Mouse (Mus musculus) limb, embryonic 13.5 days (tissue): ENCODE results near the gene Bik. TPM values are rescaled to one million over a fixed set of nuclear protein-coding genes. Genes with fewer than 3 reads are reported as not detected.

ENCODE experiments used
- ATAC-seq: fragments of 200-750 bp; cut with Nextera tagmentation; 2 replicates; pipeline ENCODE4 v1.8.0; 2017; ENCODE audit warnings: low read depth, moderate number of reproducible peaks, moderate TSS enrichment; ENCODE audit not compliant: low FRiP score
- H3K27ac ChIP-seq: fragments of 300-500 bp; sonication (generic); 2 replicates; pipeline ENCODE4 v1.5.1; 2015; ENCODE audit warnings: inconsistent platforms, mild to moderate bottlenecking, moderate library complexity
- H3K27me3 ChIP-seq: fragments of 300-500 bp; sonication (generic); 2 replicates; pipeline ENCODE4 v1.6.1; 2015; ENCODE audit warnings: mild to moderate bottlenecking, inconsistent platforms
- H3K36me3 ChIP-seq: fragments of 300-500 bp; sonication (generic); 2 replicates; pipeline ENCODE4 v1.6.1; 2015; ENCODE audit warnings: inconsistent platforms, mild to moderate bottlenecking, moderate library complexity
- H3K4me1 ChIP-seq: fragments of 300-500 bp; sonication (generic); 2 replicates; pipeline ENCODE4 v1.6.1; 2015; ENCODE audit warnings: inconsistent platforms
- H3K4me2 ChIP-seq: fragments of 300-500 bp; sonication (generic); replicated peaks from 2 replicates; pipeline ENCODE4 v1.6.1; 2015; ENCODE audit warnings: inconsistent platforms, mild to moderate bottlenecking, moderate library complexity
- H3K4me3 ChIP-seq: fragments of 300-500 bp; sonication (generic); 2 replicates; pipeline ENCODE4 v1.5.1; 2015; ENCODE audit warnings: moderate library complexity, mild to moderate bottlenecking, inconsistent platforms
- H3K9ac ChIP-seq: fragments of 300-500 bp; sonication (generic); 2 replicates; pipeline ENCODE4 v1.6.1; 2015; ENCODE audit warnings: mild to moderate bottlenecking, inconsistent platforms
- H3K9me3 ChIP-seq: fragments of 300-500 bp; sonication (generic); 2 replicates; pipeline ENCODE4 v1.6.1; 2016; ENCODE audit warnings: inconsistent platforms
- WGBS: fragments of 180-500 bp; shearing (Covaris S2); methylation state at CpG from one replicate; pipeline ENCODE4 v1.1.7; 2015; 5-methylcytosine and 5-hydroxymethylcytosine counted together
- polyA plus RNA-seq: library from polyadenylated mRNA; unstranded; fragments of >200 nt; fragmentation: Nextera tagmentation; extraction: Ambion mirVana; gene quantifications from 2 replicates; pipeline ENCODE4 v1.2.1, GENCODE M21; 2015

Gene Bik
- polyA plus RNA-seq, 1 experiment from 2014 or later = 3.5 TPM

DNA sequence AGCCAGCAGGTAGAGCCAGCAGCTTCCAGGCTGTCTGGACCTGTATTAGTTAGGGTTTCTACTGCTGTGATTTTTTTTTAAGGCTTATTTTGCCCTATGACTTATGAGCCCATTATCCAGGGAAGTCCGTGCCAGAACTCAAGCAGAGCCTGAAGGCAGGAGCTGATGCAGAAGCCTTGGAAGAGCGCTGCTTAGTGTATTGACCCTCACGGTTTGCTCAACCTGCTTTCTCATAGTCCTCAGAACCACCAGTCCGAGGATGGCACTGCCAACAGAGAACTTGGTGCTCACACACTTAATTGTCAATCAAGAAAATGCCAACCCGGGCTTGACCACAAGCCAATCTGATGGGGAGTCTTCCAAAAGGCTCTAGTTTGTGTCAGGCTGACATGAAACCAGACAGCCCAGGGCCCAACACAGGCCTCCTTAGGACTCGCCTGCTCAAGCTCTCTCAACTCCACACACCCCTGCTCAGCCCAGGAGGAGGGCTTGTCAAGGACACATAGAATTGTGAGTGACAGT, 5.7 kb upstream of the Bik start:
- peaks cover 11% of the 10 kb centered on the region; the same call in 1 of the 2 replicates for H3K4me1 ChIP-seq
- ATAC-seq = no peak
- H3K4me3 ChIP-seq = no peak overlapping the region
- H3K9me3 ChIP-seq = no peaks in the 10 kb centered on the region
- no peak overlapping the region for H3K27ac ChIP-seq
- H3K36me3 ChIP-seq = no peaks in the 10 kb centered on the region
- no peak overlapping the region for H3K9ac ChIP-seq
- peaks cover 30% of the 10 kb centered on the region for H3K27me3 ChIP-seq
- H3K4me2 ChIP-seq = no peak overlapping the region
- 84% methylated on average over 6 of the region's 6 CpGs for WGBS

DNA sequence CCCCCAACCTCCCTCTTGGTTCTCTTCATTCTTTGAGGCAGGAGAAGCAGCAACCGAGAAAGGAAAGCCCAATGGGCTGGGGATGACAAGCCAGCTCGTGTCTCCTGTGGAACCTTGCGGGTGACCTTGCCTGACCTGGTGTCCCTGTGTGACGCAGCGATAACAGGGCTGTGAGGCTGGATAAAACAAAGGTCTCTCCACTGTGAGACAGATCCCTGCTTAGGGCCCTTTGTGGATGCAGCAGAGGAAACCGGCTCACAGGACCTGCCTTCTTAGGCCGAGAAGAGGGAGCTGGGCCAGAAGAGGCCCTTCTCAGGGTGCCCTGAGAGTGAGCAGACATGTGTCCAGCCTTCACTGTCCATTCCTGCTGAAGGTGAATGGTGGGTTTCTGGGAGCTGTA, 3.5 kb upstream of the Bik start:
- WGBS = 47% methylated on average over 7 of the region's 7 CpGs
- Histone ChIP-seq H3K9ac (peak overlapping the region; percentile 19; the same call in 1 of the 2 replicates), H3K27me3 (peaks cover 52% of the 10 kb centered on the region), H3K27ac (no peak overlapping the region), H3K9me3 (no peaks in the 10 kb centered on the region), H3K4me2 (no peak overlapping the region), H3K4me1 (peaks cover 20% of the 10 kb centered on the region), H3K36me3 (no peaks in the 10 kb centered on the region), H3K4me3 (no peak overlapping the region)
- ATAC-seq = no peak

DNA sequence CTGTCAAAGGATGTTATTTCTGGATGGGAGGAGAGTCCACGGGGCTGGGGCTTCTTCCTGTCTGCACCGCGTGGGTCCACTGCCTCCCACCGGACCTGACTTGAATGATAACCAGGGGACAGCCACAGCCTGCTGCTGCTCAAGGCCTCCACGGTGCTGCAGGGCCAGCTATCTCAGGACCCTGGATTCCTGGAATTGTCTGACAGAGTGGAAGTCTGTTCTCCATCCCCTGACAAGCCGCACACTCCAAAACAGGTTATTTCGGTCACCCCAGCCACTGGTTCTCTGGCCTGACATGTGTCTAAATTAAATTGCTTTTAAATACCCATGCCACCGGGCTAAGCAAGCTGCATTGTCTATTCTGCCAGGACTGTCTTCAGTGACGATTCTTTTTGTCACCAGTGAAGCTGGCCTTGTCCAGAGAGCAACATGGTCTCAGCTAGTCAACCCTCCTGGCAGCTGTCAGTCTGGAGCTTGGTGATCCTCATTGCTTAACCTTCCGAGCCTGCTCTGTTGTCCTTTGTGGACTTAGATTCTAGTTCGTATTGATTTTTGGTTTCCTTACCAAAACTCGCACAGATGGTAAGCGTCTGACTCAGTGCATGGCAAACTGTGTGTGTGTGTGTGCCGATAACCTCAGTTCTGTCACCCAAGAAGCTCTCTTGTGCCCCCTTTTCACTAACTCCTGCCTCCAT, 2.9 kb upstream of the Bik start:
- Histone ChIP-seq H3K27ac (no peak overlapping the region), H3K9me3 (no peaks in the 10 kb centered on the region), H3K4me2 (no peak overlapping the region), H3K9ac (peak overlapping the region; percentile 19; the same call in 1 of the 2 replicates), H3K27me3 (peaks cover 58% of the 10 kb centered on the region), H3K4me3 (no peak overlapping the region), H3K4me1 (peaks cover 19% of the 10 kb centered on the region), H3K36me3 (no peaks in the 10 kb centered on the region)
- 70% methylated on average over 14 of the region's 14 CpGs for WGBS
- no peak for ATAC-seq

DNA sequence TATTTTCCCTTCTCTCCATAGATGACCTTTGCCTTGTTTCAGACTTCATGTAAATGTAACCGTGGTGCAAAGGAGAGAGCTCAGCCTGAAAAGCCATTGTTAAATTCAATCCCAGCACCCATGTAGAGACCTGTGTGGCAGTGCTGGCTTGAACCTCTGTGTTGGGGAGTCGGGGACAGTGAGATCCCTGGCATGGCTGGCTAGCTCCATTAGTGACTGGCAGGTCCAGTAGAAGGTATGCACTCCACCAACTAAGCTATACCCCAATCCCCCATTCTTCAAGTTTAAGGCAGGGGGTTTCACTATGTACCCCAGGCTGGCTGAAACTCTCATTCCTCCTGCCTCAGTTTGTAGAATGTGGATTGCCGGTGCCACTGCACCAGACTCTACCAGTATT, 2.3 kb upstream of the Bik start:
- Histone ChIP-seq H3K4me3 (no peak overlapping the region), H3K36me3 (no peaks in the 10 kb centered on the region), H3K4me2 (no peak overlapping the region), H3K27ac (no peak overlapping the region), H3K9ac (no peak overlapping the region), H3K27me3 (peaks cover 64% of the 10 kb centered on the region), H3K9me3 (no peaks in the 10 kb centered on the region), H3K4me1 (peaks cover 19% of the 10 kb centered on the region)
- no peak for ATAC-seq
- WGBS = 87% methylated on average over 3 of the region's 3 CpGs

DNA sequence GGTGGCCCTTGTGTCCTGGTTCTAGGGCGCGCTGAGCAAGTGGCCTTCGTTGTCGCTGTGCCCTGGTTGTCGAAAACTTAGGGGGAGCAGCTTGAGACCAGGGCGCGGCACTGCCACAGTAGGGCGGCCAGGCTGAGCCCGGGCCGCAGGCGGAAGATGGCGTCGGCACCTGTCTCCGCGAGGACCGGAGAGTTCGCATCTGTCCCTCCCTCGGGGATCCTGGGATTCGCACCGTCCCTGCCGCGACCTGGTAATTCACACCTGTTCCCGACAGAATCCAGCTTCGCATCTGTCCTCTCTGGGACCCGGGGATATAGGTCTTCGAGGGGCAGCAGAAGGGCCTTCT, 403 bp downstream of the Bik start:
- no peak for ATAC-seq
- Histone ChIP-seq H3K4me1 (peaks cover 19% of the 10 kb centered on the region), H3K9me3 (no peaks in the 10 kb centered on the region), H3K4me3 (peak overlapping the region; percentile 53), H3K4me2 (peak overlapping the region; percentile 94), H3K9ac (peak overlapping the region; percentile 62), H3K27me3 (peaks cover 79% of the 10 kb centered on the region), H3K36me3 (no peaks in the 10 kb centered on the region), H3K27ac (no peak overlapping the region)
- 1% methylated on average over 26 of the region's 26 CpGs for WGBS

DNA sequence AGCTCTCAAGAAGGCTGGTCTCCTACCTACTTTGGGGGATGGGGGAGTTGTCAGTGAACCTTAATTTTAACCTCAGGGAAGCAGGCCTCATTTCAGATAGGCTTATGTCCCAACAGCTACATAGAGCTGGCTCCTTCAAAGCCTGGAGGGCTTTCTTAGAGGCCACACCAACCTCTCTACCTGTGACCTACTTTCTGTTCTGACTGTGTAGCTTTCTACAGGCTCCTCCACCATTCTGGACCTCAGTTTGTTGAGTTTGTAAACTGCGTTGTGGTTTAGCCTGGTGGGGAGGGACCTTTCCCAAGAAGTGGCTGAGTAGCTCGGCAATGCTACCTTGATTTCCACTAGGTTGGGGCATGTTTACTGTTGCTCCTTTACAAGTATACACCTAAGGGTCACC, 1.1 kb downstream of the Bik start:
- H3K9ac ChIP-seq = no peak overlapping the region
- WGBS = 65% methylated on average over 2 of the region's 2 CpGs
- no peak for ATAC-seq
- no peaks in the 10 kb centered on the region for H3K36me3 ChIP-seq
- H3K27me3 ChIP-seq = peaks cover 79% of the 10 kb centered on the region
- H3K9me3 ChIP-seq = no peaks in the 10 kb centered on the region
- H3K27ac ChIP-seq = no peak overlapping the region
- H3K4me1 ChIP-seq = peaks cover 19% of the 10 kb centered on the region
- peak overlapping the region; percentile 94; the same call in 1 of the 2 replicates for H3K4me2 ChIP-seq
- no peak overlapping the region for H3K4me3 ChIP-seq

DNA sequence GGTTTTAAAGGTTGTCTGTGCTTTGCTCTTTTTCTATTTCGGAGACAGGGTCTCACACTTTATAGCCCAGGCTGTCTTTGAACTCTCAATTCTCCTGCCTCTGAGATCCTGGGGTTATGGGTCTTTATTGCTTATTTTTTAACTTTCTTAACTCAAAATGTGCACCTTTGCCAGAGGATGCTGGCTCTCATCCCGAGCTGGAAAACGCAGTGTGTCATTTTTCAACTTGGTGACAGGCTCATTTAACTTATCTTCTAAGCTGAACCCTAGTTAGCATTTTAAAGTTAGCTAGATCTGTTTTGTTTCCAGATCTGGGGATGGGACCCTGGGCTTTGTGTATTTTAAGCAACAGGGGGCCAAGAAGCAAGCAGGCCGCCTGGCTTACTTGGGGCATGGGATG, 2.2 kb downstream of the Bik start:
- Histone ChIP-seq H3K4me2 (no peak overlapping the region), H3K36me3 (no peaks in the 10 kb centered on the region), H3K4me1 (peaks cover 19% of the 10 kb centered on the region), H3K9me3 (no peaks in the 10 kb centered on the region), H3K27me3 (peaks cover 70% of the 10 kb centered on the region), H3K4me3 (no peak overlapping the region), H3K9ac (no peak overlapping the region), H3K27ac (no peak overlapping the region)
- 55% methylated on average over 4 of the region's 4 CpGs for WGBS
- ATAC-seq = no peak

DNA sequence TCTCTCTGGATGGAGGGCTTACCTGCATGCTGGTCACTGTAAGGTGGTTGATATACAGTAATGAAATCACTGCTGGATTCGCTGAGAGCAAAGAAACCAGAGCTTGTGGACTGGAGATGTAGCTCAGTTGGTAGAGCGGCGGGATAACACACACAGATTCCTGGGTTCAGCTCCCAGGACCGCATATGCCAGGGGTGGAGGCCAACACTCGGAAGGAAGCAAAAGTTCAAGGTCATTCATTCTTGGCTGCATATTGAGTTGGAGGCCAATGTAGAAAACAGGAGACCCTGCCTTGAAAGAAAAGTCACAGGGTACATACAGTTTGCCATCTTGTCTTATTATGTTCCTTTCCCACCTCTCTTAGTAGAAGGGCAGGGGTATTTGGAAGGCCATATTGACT, 3.1 kb downstream of the Bik start:
- Histone ChIP-seq H3K9ac (no peak overlapping the region), H3K27me3 (peaks cover 61% of the 10 kb centered on the region), H3K4me2 (no peak overlapping the region), H3K36me3 (no peaks in the 10 kb centered on the region), H3K27ac (no peak overlapping the region), H3K4me1 (peaks cover 19% of the 10 kb centered on the region), H3K4me3 (no peak overlapping the region), H3K9me3 (no peaks in the 10 kb centered on the region)
- no peak for ATAC-seq
- 89% methylated on average over 5 of the region's 5 CpGs for WGBS

DNA sequence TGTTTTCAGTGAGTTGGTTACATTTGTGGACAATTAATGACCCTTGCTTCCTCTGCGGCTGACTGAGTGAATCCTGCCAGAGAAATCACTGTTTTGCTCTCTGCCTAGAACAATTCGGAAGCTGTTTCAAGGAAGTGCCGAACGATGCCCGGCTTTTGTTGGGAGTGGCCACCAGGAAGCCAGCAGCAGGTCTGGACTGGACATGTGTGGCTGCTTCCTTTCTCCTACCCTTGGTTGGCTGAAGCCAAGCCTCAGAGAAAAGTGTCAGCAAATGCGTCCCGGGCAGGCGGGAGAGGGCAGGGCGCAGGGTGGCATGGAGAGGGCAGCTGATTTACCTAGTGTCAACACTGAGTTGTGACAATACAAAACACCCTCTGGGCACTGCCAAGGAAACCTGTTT, 3.6 kb downstream of the Bik start:
- Histone ChIP-seq H3K27me3 (peaks cover 57% of the 10 kb centered on the region), H3K4me1 (peaks cover 19% of the 10 kb centered on the region)
- 72% methylated on average over 9 of the region's 9 CpGs for WGBS

DNA sequence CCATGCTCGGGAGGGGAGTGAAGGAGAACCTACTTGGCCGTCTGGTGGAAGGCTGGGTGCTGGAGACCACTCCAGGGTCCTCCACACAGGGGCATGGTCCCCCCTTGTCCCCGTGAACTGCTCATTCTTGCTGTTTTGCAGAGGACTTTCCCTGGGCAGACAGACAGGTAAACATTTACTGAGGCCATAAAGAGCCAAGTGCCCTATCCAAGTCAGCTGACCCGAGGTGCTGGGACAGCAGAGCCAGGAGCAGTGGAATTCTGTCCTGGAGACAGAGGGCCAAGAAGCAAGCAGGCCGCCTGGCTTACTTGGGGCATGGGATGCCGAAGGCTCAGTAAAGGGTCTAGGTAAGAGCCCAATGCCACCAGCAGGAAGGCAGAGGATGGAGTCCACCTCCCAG, 4.0 kb downstream of the Bik start:
- WGBS = 60% methylated on average over 6 of the region's 6 CpGs
- Histone ChIP-seq H3K9me3 (no peaks in the 10 kb centered on the region), H3K4me1 (peaks cover 15% of the 10 kb centered on the region), H3K27me3 (peaks cover 52% of the 10 kb centered on the region), H3K4me2 (no peak overlapping the region), H3K36me3 (no peaks in the 10 kb centered on the region), H3K4me3 (no peak overlapping the region), H3K9ac (no peak overlapping the region), H3K27ac (peak overlapping the region; percentile 15; the same call in 1 of the 2 replicates)
- no peak for ATAC-seq

More for the DNA sequence above, 3.6 kb downstream of the Bik start:
- Histone ChIP-seq H3K4me2 (no peak overlapping the region), H3K9me3 (no peaks in the 10 kb centered on the region), H3K9ac (no peak overlapping the region), H3K4me3 (no peak overlapping the region), H3K36me3 (no peaks in the 10 kb centered on the region), H3K27ac (peak overlapping the region; percentile 15; the same call in 1 of the 2 replicates)
- ATAC-seq = no peak

DNA sequence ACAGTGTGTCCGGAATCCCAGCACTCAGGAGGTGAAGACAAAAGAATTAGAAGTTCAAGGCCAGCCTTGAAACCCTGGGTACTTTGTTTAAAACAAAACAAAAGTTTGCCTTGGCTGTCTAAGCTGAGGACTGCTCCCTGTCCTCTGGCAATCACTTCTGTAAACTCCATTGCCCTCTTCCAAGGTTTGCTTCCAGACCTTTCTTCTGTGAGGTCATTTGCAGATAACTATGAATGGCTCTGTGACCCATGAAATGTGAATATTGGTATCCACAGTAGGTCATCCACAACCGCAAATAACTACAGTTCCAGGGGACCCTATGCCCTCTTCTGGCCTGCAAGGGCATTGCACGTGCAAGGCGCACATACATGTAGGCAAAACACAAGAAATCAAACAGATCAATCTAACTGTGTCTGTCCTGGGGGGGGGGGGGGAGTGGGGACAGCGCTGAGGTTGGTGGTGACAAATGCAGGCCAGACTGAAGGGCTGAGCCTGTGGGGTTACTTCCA, 5.4 kb downstream of the Bik start:
- Histone ChIP-seq H3K27me3 (peaks cover 39% of the 10 kb centered on the region), H3K36me3 (no peaks in the 10 kb centered on the region), H3K4me1 (peaks cover 4% of the 10 kb centered on the region), H3K4me3 (no peak overlapping the region), H3K9me3 (no peaks in the 10 kb centered on the region), H3K27ac (no peak overlapping the region), H3K4me2 (no peak overlapping the region), H3K9ac (no peak overlapping the region)
- ATAC-seq = no peak
- 76% methylated on average over 5 of the region's 5 CpGs for WGBS

DNA sequence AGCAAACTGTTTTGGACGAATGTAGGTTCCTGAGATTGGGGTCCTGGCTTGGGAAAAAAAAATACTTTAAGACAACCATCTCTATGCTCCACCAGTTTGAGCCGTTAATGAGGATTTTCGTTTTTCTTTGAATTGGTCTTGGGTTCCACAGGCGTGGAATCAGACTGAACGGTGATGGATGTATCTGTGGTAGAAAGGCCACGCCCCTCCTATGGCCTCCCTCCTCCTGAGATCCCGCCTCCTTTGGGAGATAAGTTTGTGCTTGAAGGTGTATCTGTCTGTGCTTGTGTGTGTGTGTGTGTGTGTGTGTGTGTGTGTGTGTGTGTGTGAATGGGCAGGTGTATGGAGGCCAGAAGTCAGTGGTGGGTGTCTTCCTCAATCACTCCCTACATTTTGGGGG, 5.9 kb downstream of the Bik start:
- Histone ChIP-seq H3K4me3 (no peak overlapping the region), H3K27ac (no peak overlapping the region), H3K4me2 (no peak overlapping the region), H3K4me1 (no peaks in the 10 kb centered on the region), H3K36me3 (no peaks in the 10 kb centered on the region), H3K9me3 (no peaks in the 10 kb centered on the region), H3K9ac (no peak overlapping the region), H3K27me3 (peaks cover 33% of the 10 kb centered on the region)
- no peak for ATAC-seq
- WGBS = 78% methylated on average over 7 of the region's 7 CpGs
